Mouse (Mus musculus): Measurements from ENCODE around the gene Dgkd. TPM values are rescaled to one million over a fixed set of nuclear protein-coding genes. Genes with fewer than 3 reads are reported as not detected.
"Not testable (repeated sequence)": the region's sequence is repeated elsewhere in the genome, so short reads cannot be mapped to it uniquely, and the experiment has no call there.

Gene Dgkd
- polyA plus RNA-seq, 1 experiment, result 69.4 TPM

- TF ChIP-seq POLR2A (IDR thresholded peaks at IDR 0.05; ENCODE audit: low read depth, low read length) (no peak), CTCF (IDR thresholded peaks at IDR 0.05; ENCODE audit: extremely low read depth, insufficient read depth, insufficient read length, insufficient replicate concordance) (no peak)
- Histone ChIP-seq H3K4me3 (ENCODE audit: extremely low read depth, insufficient read depth, insufficient read length) (no peak overlapping the region), H3K27ac (ENCODE audit: insufficient read depth, low read length) (no peak overlapping the region), H3K27me3 (ENCODE audit: control insufficient read depth, insufficient read depth, low read length) (no peaks in the 10 kb centered on the region), H3K36me3 (ENCODE audit: control insufficient read depth, insufficient read depth, low read length) (no peaks in the 10 kb centered on the region), H3K4me1 (ENCODE audit: control insufficient read depth, insufficient read depth, insufficient read length) (peaks cover 15% of the 10 kb centered on the region)
- DNase-seq (ENCODE audit: low read depth in 1 of 2, low spot score in 2 of 2), result no peak
- 76% methylated on average over 10 of the region's 10 CpGs for WGBS
Observed at GRCm38 (mm10) chr1:87824420-87824995, 28.6 kb upstream of the Dgkd start.

DNA sequence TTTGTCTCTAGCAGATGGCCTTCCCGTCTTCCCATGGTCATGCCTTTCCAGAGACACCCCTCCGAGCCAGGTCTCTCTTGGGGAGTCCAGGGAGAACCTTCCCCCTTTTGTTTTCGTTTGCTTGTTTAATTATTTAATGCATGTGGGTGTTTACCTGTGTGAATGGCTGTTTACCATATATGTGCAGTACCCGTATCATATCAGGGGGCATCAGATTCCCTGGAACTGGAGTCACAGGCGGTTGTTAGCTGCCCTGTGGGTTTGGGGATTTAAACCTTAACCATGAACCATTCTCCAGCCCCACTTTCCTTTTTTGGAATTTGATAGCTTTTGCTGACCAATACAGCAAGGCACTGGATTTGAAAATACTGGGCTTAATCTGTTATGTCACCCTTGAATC is 27.8 kb upstream of the Dgkd start:
- Histone ChIP-seq H3K4me3 (ENCODE audit: extremely low read depth, insufficient read depth, insufficient read length) (no peak overlapping the region), H3K4me1 (ENCODE audit: control insufficient read depth, insufficient read depth, insufficient read length) (peaks cover 19% of the 10 kb centered on the region), H3K36me3 (ENCODE audit: control insufficient read depth, insufficient read depth, low read length) (no peaks in the 10 kb centered on the region), H3K27me3 (ENCODE audit: control insufficient read depth, insufficient read depth, low read length) (no peaks in the 10 kb centered on the region), H3K27ac (ENCODE audit: insufficient read depth, low read length) (no peak overlapping the region)
- 95% methylated on average over 5 of the region's 5 CpGs for WGBS
- no peak for TF ChIP-seq CTCF (IDR thresholded peaks at IDR 0.05; ENCODE audit: extremely low read depth, insufficient read depth, insufficient read length, insufficient replicate concordance)
- TF ChIP-seq POLR2A (IDR thresholded peaks at IDR 0.05; ENCODE audit: low read depth, low read length), result no peak
- no peak for DNase-seq (ENCODE audit: low read depth in 1 of 2, low spot score in 2 of 2)

- Histone ChIP-seq H3K36me3 (ENCODE audit: control insufficient read depth, insufficient read depth, low read length) (no peaks in the 10 kb centered on the region), H3K27ac (ENCODE audit: insufficient read depth, low read length) (no peak overlapping the region), H3K4me1 (ENCODE audit: control insufficient read depth, insufficient read depth, insufficient read length) (peaks cover 19% of the 10 kb centered on the region), H3K27me3 (ENCODE audit: control insufficient read depth, insufficient read depth, low read length) (no peaks in the 10 kb centered on the region), H3K4me3 (ENCODE audit: extremely low read depth, insufficient read depth, insufficient read length) (no peak overlapping the region)
- no peak for DNase-seq (ENCODE audit: low read depth in 1 of 2, low spot score in 2 of 2)
- 84% methylated on average over 6 of the region's 6 CpGs for WGBS
- no peak for TF ChIP-seq CTCF (IDR thresholded peaks at IDR 0.05; ENCODE audit: extremely low read depth, insufficient read depth, insufficient read length, insufficient replicate concordance)
- TF ChIP-seq POLR2A (IDR thresholded peaks at IDR 0.05; ENCODE audit: low read depth, low read length), result no peak
Observed at GRCm38 (mm10) chr1:87825991-87826390, 27.1 kb upstream of the Dgkd start.

DNA sequence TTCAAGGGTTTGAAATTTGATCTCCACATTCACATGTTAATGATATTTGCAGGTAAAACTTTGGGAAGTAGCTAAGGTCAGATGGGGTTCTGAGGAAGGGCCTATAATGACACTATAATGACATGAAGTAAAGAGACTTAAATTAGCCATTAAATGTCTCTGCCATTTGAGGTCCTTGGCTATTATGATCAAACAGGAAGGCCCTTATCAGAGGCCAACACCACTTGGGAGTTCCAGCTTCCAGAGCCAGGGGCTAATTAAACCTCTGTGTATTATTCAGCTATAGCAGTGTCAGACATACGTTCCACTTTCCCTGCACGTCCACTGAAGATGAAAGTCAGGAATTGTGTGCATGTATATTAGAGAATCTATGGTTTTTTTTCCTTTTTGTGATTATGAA is 26.6 kb upstream of the Dgkd start:
- H3K4me1 ChIP-seq (ENCODE audit: control insufficient read depth, insufficient read depth, insufficient read length), result peaks cover 19% of the 10 kb centered on the region
- 92% methylated on average over 2 of the region's 2 CpGs for WGBS
- no peak for TF ChIP-seq CTCF (IDR thresholded peaks at IDR 0.05; ENCODE audit: extremely low read depth, insufficient read depth, insufficient read length, insufficient replicate concordance)
- no peak for TF ChIP-seq POLR2A (IDR thresholded peaks at IDR 0.05; ENCODE audit: low read depth, low read length)
- no peaks in the 10 kb centered on the region for H3K27me3 ChIP-seq (ENCODE audit: control insufficient read depth, insufficient read depth, low read length)
- no peaks in the 10 kb centered on the region for H3K36me3 ChIP-seq (ENCODE audit: control insufficient read depth, insufficient read depth, low read length)
- H3K27ac ChIP-seq (ENCODE audit: insufficient read depth, low read length), result no peak overlapping the region
- no peak overlapping the region for H3K4me3 ChIP-seq (ENCODE audit: extremely low read depth, insufficient read depth, insufficient read length)
- no peak for DNase-seq (ENCODE audit: low read depth in 1 of 2, low spot score in 2 of 2)

DNA sequence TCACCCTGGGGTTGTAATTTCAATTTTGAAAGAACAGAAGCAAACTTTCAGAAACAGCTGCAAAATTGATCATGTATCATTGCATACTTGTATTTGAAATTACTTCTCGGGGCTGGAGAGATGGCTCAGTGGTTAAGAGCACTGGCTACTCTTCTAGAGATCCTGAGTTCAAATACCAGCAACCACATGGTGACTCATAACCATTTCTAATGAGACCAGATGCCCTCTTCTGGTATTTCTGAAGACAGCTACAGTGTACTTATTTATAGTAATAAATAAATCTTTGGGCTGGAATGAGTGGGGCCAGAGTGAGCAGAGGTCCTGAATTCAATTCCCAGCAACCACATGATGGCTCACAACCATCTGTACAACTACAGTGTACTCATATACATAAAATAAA is 25.6 kb upstream of the Dgkd start:
- H3K27ac ChIP-seq (ENCODE audit: insufficient read depth, low read length), result peak overlapping the region; percentile 98; the same call in 1 of the 2 replicates
- not testable (repeated sequence) for H3K36me3 ChIP-seq (ENCODE audit: control insufficient read depth, insufficient read depth, low read length); DNase-seq (ENCODE audit: low read depth in 1 of 2, low spot score in 2 of 2); H3K27me3 ChIP-seq (ENCODE audit: control insufficient read depth, insufficient read depth, low read length); H3K4me3 ChIP-seq (ENCODE audit: extremely low read depth, insufficient read depth, insufficient read length)
- 53% methylated on average over 1 of the region's 1 CpGs for WGBS
- H3K4me1 ChIP-seq (ENCODE audit: control insufficient read depth, insufficient read depth, insufficient read length), result peaks cover 19% of the 10 kb centered on the region

DNA sequence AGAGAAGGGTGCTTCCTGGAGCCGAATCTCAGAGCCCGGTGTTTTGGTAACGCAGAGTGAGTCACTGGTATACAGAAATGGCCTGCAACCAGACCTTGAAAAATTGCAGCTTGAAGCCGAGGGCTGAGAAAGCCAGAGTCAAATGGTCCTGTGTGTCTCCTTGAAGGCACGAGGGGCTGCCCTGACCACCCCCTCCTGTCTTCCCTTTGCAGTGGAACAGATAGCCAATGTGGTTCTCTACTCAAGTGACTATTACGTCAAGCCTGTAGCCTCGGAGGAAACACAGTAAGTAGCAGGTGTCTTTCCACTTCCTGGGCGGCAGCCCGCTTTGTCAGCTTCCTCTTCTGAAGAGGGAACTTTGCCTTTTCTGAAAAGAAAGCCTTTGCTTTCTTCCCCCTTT is 24.9 kb upstream of the Dgkd start:
- Histone ChIP-seq H3K4me1 (ENCODE audit: control insufficient read depth, insufficient read depth, insufficient read length) (peaks cover 19% of the 10 kb centered on the region), H3K27me3 (ENCODE audit: control insufficient read depth, insufficient read depth, low read length) (no peaks in the 10 kb centered on the region), H3K36me3 (ENCODE audit: control insufficient read depth, insufficient read depth, low read length) (no peaks in the 10 kb centered on the region), H3K4me3 (ENCODE audit: extremely low read depth, insufficient read depth, insufficient read length) (peak overlapping the region; percentile 10; the same call in 1 of the 2 replicates), H3K27ac (ENCODE audit: insufficient read depth, low read length) (peak overlapping the region; percentile 98)
- TF ChIP-seq CTCF (IDR thresholded peaks at IDR 0.05; ENCODE audit: extremely low read depth, insufficient read depth, insufficient read length, insufficient replicate concordance) (no peak), POLR2A (IDR thresholded peaks at IDR 0.05; ENCODE audit: low read depth, low read length) (peak; percentile 67)
- peak; percentile 84 to 96 for DNase-seq (ENCODE audit: low read depth in 1 of 2, low spot score in 2 of 2)
- 8% methylated on average over 9 of the region's 9 CpGs for WGBS

- 27% methylated on average over 7 of the region's 7 CpGs for WGBS
- Histone ChIP-seq H3K27ac (ENCODE audit: insufficient read depth, low read length) (peak overlapping the region; percentile 97), H3K4me1 (ENCODE audit: control insufficient read depth, insufficient read depth, insufficient read length) (peaks cover 19% of the 10 kb centered on the region), H3K4me3 (ENCODE audit: extremely low read depth, insufficient read depth, insufficient read length) (no peak overlapping the region), H3K36me3 (ENCODE audit: control insufficient read depth, insufficient read depth, low read length) (no peaks in the 10 kb centered on the region), H3K27me3 (ENCODE audit: control insufficient read depth, insufficient read depth, low read length) (no peaks in the 10 kb centered on the region)
- DNase-seq (ENCODE audit: low read depth in 1 of 2, low spot score in 2 of 2), result no peak
- TF ChIP-seq CTCF (IDR thresholded peaks at IDR 0.05; ENCODE audit: extremely low read depth, insufficient read depth, insufficient read length, insufficient replicate concordance), result no peak
- TF ChIP-seq POLR2A (IDR thresholded peaks at IDR 0.05; ENCODE audit: low read depth, low read length), result no peak
Observed at GRCm38 (mm10) chr1:87828926-87829580, 24.0 kb upstream of the Dgkd start.
